Mouse (Mus musculus) lung, adult 18-20 months (tissue): Measurements from ENCODE around the gene Fam20a.

Source experiments
- DNase-seq, 2 experiments: peaks; one replicate each; pipeline ENCODE4 v3.0.0; 2022; ENCODE audit warnings: mixed read lengths in 2 of 2

The Fam20a gene

GRCm38 (mm10) chr11:109651566-109652024, 70.5 kb downstream of the Fam20a start:
- DNase-seq, result peak in 1 of 2 experiments; percentile 29

DNA sequence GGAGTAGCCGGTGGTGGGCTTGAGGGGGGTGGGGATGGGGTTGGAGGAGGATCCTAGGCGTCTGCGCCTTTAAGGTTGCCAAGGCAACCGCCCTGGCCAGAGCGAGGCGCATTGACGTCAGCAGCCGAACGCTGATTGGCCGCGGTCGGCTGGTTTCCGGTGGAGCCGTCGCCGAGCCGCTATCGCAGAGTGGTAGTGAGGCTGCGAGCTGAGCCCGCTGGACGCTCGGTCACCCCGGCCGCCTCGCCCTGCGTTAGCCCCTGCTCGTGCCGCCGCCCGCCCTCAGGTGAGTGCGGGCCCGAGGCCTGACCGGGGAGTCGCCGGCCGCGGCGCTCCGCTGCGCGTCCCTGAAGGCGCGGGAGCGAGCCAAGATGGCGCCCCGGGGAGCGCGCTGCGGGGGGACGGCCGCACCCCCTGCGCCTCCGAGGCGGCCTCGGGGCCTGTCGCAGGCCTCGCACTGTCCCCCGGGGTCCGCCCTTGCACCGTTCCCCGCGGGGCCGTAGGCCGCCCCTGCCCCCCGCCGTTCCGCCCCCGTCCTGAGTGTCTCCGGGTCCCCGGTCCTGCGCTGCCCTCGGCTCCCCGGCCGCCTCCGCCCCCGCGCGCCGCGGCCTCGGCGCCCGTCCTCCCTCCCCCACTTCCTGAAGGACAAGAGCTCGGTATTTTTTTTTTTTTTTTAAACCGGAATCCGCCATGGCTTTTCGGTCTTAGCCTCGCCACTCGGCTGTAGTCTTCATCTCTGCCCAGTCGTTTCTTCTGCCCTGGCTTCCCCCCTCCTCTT, 71.1 kb downstream of the Fam20a start:
- peak; percentile 93 for DNase-seq

- peak; percentile 77 to 82 for DNase-seq
These were observed 71.9 kb downstream of the Fam20a start for GRCm38 (mm10) chr11:109649975-109650701.

DNA sequence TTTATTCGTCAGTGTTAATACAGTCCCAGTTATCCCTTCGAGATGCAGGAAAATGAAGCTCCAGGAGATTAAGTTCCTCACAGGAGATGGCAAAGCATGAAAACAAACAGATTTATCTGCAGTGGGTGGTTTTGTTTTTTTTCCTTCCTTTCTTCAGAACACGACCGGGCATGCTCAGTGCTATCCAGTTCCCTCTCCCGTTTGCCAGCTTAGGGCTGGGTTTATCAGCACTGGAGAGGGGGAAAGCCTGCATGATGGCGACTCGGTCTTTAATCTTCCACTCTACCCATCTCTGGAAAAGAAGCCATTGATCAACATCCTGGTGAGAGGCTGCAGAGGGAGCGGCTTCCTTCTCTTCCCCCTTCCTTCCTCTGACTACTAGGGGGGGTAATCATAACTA, 72.9 kb downstream of the Fam20a start, which contains the start of gene Prkar1a:
Gene Prkar1a, plus strand, starts transcription at position 200 of the 400 bp plus-strand sequence.
- no peak for DNase-seq

DNA sequence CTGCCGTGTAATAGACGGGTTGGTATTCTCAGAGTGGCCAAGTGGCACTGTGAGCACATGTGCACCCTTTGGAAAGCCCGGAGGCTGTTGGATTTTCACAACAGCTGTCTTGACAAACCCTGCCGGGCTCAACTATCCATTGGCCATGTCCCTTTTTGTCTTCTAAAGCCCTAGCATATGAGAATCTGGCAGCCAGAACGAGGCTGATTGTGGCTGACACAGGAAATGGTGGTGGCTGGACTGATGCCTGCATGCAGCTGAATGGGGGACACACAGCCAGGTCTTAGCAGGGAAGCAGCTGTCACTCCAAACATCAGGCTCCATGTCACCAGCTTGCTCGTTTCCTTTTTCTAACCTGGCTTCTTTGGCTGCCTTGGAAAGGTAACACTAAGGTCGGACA, 73.6 kb downstream of the Fam20a start:
- DNase-seq, result peak; percentile 23 to 33

DNA sequence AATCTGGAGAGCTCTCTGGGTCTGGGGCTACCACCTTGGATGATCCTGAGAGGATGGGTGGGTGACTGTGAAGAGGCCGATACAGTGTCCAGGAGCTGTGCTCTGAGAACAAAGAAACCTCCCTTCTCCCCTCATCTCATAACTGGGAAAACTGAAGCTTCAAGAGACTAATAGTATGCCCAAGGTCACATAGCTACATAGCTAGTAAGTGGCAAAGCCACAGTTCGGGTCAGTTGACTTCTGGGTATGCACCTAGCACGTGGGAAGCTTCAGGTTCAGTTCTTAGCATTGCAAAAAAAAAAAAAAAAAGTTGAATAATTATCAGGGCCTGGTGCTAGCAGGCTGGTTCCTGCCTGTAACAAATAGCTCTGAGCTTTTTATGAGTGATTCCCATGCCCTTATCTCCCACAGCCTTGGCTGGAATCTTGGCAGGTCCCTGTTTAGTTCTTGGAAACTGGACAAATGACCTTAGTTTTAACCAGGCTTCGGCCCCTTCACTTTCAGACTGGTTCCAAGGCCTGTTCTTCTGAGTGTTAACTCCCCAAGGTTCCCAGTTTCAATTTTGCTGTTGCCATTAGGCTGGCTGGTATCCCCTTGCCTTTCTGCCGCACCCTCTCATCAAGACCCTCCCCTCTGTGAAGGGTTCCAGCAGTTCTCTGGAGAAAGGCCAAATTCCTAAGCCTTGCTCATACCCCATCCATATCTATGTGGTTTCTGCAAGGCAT, 80.4 kb downstream of the Fam20a start:
- DNase-seq, result peak; percentile 41 to 47

- no peak for DNase-seq
These were observed 86.1 kb downstream of the Fam20a start for GRCm38 (mm10) chr11:109635871-109636395.

GRCm38 (mm10) chr11:109634928-109635327, 87.2 kb downstream of the Fam20a start:
- DNase-seq, result no peak

- no peak for DNase-seq
These were observed 93.0 kb downstream of the Fam20a start for GRCm38 (mm10) chr11:109629021-109629521.

DNA sequence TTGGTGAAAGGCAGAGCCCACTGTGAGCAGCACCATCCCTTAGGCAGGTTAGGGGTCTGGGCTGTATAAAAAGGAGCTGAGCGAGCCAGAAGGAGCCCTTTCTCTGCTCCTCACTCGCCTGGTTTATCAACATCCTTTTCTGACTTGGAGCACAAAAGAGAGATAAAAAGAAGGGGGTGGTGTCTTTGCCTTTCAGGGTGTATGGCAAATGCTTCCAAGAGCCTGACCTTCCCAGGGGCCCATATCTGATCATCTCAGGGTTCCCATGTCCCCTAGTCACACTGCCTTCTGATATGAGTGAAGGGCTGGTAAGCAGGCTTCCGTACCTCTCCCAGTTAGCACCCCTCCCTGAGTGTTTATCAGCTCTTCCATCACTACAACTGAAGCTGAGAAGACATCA, 94.0 kb downstream of the Fam20a start:
- no peak for DNase-seq

DNA sequence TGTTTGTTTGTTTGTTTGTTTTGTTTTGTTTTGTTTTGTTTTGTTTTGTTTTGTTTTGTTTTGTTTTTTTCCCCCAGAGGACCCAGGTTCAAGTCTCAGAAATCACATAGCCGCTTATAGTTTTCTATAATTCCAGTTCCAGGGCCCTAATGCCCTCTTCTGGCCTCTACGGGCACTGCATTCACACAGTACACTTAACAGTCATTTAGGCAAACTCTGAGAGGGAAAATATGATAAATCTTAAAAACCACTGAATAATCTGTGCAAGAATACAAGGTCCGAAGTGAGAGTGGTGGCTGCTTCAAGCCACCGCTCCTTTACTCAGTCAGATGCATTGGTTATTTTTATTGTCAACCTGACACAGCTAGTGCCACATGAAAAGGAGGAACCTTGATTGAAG, 94.4 kb downstream of the Fam20a start:
- DNase-seq, result no peak

GRCm38 (mm10) chr11:109623238-109623637, 98.8 kb downstream of the Fam20a start:
- no peak for DNase-seq

DNA sequence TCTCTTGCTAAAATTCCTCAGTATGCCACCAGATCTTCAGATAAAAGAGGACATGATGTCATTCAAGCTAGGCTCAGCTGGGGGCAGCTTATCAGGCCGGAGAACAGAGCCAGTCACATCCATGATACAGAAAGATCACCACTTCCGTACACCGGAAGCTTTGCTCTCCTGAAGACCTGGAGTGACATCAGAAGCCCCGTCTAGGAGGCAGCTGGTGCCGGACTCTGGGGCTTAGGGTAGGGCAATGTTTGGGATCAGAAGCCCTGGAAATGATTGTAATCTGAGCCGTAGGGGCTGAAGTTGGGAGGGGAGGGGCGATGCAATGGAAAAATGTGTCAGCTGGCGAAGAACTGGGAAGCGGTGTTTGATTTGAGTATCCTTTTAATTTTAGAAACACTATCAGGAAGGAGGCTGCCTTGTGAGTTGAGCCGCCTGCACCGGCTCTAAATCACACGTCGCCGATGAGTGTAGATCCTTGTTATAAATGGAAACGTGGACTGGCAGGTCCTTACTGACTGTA, 99.5 kb downstream of the Fam20a start:
- DNase-seq, result no peak

DNA sequence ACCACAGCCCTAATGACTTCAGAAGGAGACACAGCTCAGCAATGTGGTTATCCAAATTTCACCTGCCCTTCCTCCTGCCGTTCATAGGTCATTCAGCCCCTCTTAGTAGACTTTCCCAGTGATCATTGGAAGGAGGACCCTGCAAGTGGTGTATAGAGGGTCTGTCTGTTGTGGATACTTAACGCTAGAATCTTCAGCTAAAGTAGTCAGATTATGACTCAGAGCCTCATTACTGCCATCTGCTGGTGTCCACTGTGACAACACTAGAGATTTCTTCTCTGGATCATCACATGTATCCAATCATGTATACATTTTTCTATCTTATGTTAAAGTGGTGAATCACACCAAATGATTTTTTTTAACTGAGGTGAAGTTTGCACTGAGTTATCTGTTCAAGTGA, 100.9 kb downstream of the Fam20a start:
- peak in 1 of 2 experiments; percentile 38 for DNase-seq

DNA sequence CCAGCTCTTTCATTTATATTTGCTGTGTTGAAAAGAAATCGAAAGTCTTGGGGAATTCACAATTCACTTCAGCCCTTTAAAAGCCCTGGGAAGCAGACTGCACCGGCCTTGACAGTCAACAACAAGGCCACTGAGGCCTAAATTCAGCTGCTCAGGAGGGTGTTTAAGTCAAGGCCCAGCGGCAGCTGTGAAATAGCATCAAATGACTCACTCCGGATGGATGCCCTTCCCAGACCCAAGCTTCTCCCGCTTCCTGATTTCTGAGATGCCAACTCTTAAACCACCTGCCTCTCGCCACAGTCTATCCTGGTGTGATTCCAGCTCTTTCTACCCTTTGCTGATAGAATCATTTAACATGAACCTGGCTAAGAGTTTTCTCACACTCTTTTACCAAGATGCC, 101.7 kb downstream of the Fam20a start:
- no peak for DNase-seq
